Comparison of ENCODE assay signal across 11 mouse cellular contexts in the genomic region with DNA sequence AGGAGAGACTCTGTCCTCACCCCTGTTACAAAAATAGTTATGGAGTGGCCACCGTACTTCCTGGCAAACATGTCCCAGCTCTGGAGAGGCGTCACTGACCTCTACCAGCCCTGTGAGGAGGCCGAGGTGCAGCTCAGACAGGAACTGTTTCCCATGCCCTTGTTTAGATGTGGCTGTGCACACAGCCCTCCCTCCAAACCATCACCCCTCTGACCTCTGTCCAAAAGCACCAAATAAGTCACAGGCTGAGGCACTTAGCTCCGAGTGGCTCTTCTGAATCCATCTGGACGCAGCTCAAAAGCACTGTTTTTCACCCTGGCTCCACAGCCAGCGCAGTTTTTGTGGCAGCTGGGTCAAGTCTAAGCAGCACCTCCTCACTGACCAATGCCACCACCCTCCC.
DNase-seq lines count a peak whose midpoint lies in the region; ATAC-seq and TF ChIP-seq lines count a peak whose summit lies in the region.
"Had no signal": no experiment of that assay in that cellular context is flagged by ENCODE, and none has a peak within 500 bp of the region (broad histone marks: within the 10 kb centered on the region; RNA-seq: fewer than 3 reads in every experiment).

No protein-coding gene starts in this region.

- H3K4me3 ChIP-seq in embryonic facial prominence, embryonic 10.5 days: no peak overlapping the region
- H3K4me3 ChIP-seq in liver, embryonic 13.5 days (replicated peaks): no peak overlapping the region
- no peak overlapping the region for H3K4me3 ChIP-seq in cerebellum, adult 2 months (replicated peaks; ENCODE audit: insufficient read depth, low read depth, low read length)

- intact Hi-C loops in heart, postnatal 36 days (cut with DNase I): no loop called here

- no peak for TF ChIP-seq CTCF in cerebellum, adult 2 months (IDR thresholded peaks at IDR 0.05; ENCODE audit: borderline replicate concordance, insufficient read depth, low read depth, low read length)

- peak; percentile 78 for ATAC-seq in liver, embryonic 13.5 days (ENCODE audit: low read depth)

- H3K27me3 ChIP-seq in embryonic facial prominence, embryonic 10.5 days (replicated peaks; ENCODE audit: low read depth, poor library complexity, severe bottlenecking): no peaks in the 10 kb centered on the region
- H3K27me3 ChIP-seq in liver, embryonic 13.5 days: no peaks in the 10 kb centered on the region
- H3K27me3 ChIP-seq in cerebellum, adult 2 months (ENCODE audit: control insufficient read depth, insufficient read depth, low read length): no peaks in the 10 kb centered on the region

- H3K9ac ChIP-seq in liver, embryonic 13.5 days: no peak overlapping the region

- no peak overlapping the region for H3K4me2 ChIP-seq in liver, embryonic 13.5 days

- 20% methylated on average over 6 of the region's 6 CpGs for WGBS in embryonic facial prominence, embryonic 10.5 days
- 44% methylated on average over 6 of the region's 6 CpGs for WGBS in liver, embryonic 13.5 days (ENCODE audit: insufficient replicate concordance)
- 78% methylated on average over 6 of the region's 6 CpGs for WGBS in cerebellum, adult 2 months

- no peak for TF ChIP-seq POLR2A in cerebellum, adult 2 months (IDR thresholded peaks at IDR 0.05; ENCODE audit: borderline replicate concordance, insufficient read depth, low read length)

- no peaks in the 10 kb centered on the region for H3K9me3 ChIP-seq in embryonic facial prominence, embryonic 10.5 days
- H3K9me3 ChIP-seq in liver, embryonic 13.5 days (replicated peaks): no peaks in the 10 kb centered on the region

- peaks cover 16% of the 10 kb centered on the region for H3K36me3 ChIP-seq in embryonic facial prominence, embryonic 10.5 days (replicated peaks)
- H3K36me3 ChIP-seq in liver, embryonic 13.5 days: no peaks in the 10 kb centered on the region

- H3K27ac ChIP-seq in embryonic facial prominence, embryonic 10.5 days (replicated peaks): 0 out of 2 replicates have a peak overlapping the region, but pooled peaks have one; percentile 1
- no peak overlapping the region for H3K27ac ChIP-seq in liver, embryonic 13.5 days
- H3K27ac ChIP-seq in cerebellum, adult 2 months (ENCODE audit: insufficient read depth, low read length): no peak overlapping the region

- H3K4me1 ChIP-seq in embryonic facial prominence, embryonic 10.5 days: peaks cover 27% of the 10 kb centered on the region
- peaks cover 7% of the 10 kb centered on the region; the same call in 1 of the 2 replicates for H3K4me1 ChIP-seq in liver, embryonic 13.5 days (replicated peaks)
- no peaks in the 10 kb centered on the region for H3K4me1 ChIP-seq in cerebellum, adult 2 months (ENCODE audit: control insufficient read depth, insufficient read depth, low read length)

- DNase-seq in adipocyte (ENCODE audit: low spot score): peak; percentile 66
- DNase-seq in embryonic facial prominence, embryonic 10.5 days (ENCODE audit: low spot score): no peak
- peak; percentile 33 to 62 for DNase-seq in heart, postnatal 36 days
- DNase-seq in liver, embryonic 13.5 days: no peak
- DNase-seq in cerebellum, postnatal 10 days: no peak
- no peak for DNase-seq in ovary, postnatal 14 days (ENCODE audit: low spot score)
- no peak for DNase-seq in cerebellum, adult 2 months
- no peak for DNase-seq in cerebellum, adult 18-20 months
- DNase-seq: layer of hippocampus, adult 9-11 months; midbrain, embryonic 14.5 days; right cerebral cortex, adult 18-20 months had no signal

Comparison
In these comparisons a context has a peak if more than half of its experiments do, and no peak if none do; other contexts are left out.
1. DNase-seq: peak in adipocyte (single experiment) and heart, postnatal 36 days (2 of 2); none in embryonic facial prominence, embryonic 10.5 days (single experiment), liver, embryonic 13.5 days (single experiment), cerebellum, postnatal 10 days (0 of 2), ovary, postnatal 14 days (single experiment), cerebellum, adult 2 months (0 of 2) and cerebellum, adult 18-20 months (0 of 2).